Mouse (Mus musculus) lung, postnatal 0 days (tissue): ENCODE data around the gene Kif5a. TPM values are rescaled to one million over a fixed set of nuclear protein-coding genes. Genes with fewer than 3 reads are reported as not detected.

ENCODE experiments used
- ATAC-seq: fragments of 200-750 bp; cut with Nextera tagmentation; 2 replicates; pipeline ENCODE4 v1.8.0; 2017; ENCODE audit warnings: moderate library complexity
- DNase-seq: peaks from one replicate; pipeline ENCODE4 v3.0.0-alpha.2; 2016; ENCODE audit warnings: low spot score
- H3K27ac ChIP-seq: fragments of 300-500 bp; sonication (generic); 2 replicates; pipeline ENCODE4 v1.5.1; 2014; ENCODE audit warnings: antibody characterized with exemption, mild to moderate bottlenecking, low read length, mixed read lengths
- H3K27me3 ChIP-seq: fragments of 300-500 bp; sonication (generic); replicated peaks from 2 replicates; pipeline ENCODE4 v1.6.1; 2014; ENCODE audit warnings: low read length, mixed read lengths; ENCODE audit not compliant: insufficient read depth
- H3K36me3 ChIP-seq: fragments of 300-500 bp; sonication (generic); 2 replicates; pipeline ENCODE4 v1.6.1; 2014; ENCODE audit warnings: low read length, mixed read lengths; ENCODE audit not compliant: insufficient read depth
- H3K4me1 ChIP-seq: fragments of 300-500 bp; sonication (generic); 2 replicates; pipeline ENCODE4 v1.6.1; 2014; ENCODE audit warnings: antibody characterized with exemption, low read depth, low read length, mixed read lengths; ENCODE audit not compliant: insufficient read depth
- H3K4me2 ChIP-seq: fragments of 300-500 bp; sonication (generic); replicated peaks from 2 replicates; pipeline ENCODE4 v1.6.1; 2014; ENCODE audit warnings: low read depth, mild to moderate bottlenecking, low read length, moderate library complexity, mixed read lengths
- H3K4me3 ChIP-seq: fragments of 300-500 bp; sonication (generic); 2 replicates; pipeline ENCODE4 v1.5.1; 2014; ENCODE audit warnings: low read depth, low read length
- H3K9ac ChIP-seq: fragments of 300-500 bp; sonication (generic); replicated peaks from 2 replicates; pipeline ENCODE4 v1.6.1; 2014; ENCODE audit warnings: low read depth, mild to moderate bottlenecking
- H3K9me3 ChIP-seq: fragments of 300-500 bp; sonication (generic); 2 replicates; pipeline ENCODE4 v1.6.1; 2016; ENCODE audit warnings: low read length, mixed read lengths
- CTCF ChIP-seq: IDR thresholded peaks from 2 replicates; pipeline ENCODE4 v1.5.1; 2016; ENCODE audit warnings: antibody characterized with exemption, mild to moderate bottlenecking
- EP300 ChIP-seq: IDR thresholded peaks from 2 replicates; pipeline ENCODE4 v1.6.1; 2016; ENCODE audit warnings: antibody characterized with exemption, mild to moderate bottlenecking, control low read depth
- WGBS: fragments of 180-500 bp; shearing (Covaris S2); extraction: QIAGEN DNeasy Blood & Tissue Kit; methylation state at CpG from one replicate; pipeline ENCODE4 v1.1.7; 2014; 5-methylcytosine and 5-hydroxymethylcytosine counted together
- polyA plus RNA-seq: library from polyadenylated mRNA; unstranded; fragments of >200 nt; fragmentation: Nextera tagmentation; extraction: Ambion mirVana; gene quantifications from 2 replicates; pipeline ENCODE4 v1.2.1, GENCODE M21; 2015

Kif5a gene
- polyA plus RNA-seq, 1 experiment from 2014 or later: 0.12 TPM

DNA sequence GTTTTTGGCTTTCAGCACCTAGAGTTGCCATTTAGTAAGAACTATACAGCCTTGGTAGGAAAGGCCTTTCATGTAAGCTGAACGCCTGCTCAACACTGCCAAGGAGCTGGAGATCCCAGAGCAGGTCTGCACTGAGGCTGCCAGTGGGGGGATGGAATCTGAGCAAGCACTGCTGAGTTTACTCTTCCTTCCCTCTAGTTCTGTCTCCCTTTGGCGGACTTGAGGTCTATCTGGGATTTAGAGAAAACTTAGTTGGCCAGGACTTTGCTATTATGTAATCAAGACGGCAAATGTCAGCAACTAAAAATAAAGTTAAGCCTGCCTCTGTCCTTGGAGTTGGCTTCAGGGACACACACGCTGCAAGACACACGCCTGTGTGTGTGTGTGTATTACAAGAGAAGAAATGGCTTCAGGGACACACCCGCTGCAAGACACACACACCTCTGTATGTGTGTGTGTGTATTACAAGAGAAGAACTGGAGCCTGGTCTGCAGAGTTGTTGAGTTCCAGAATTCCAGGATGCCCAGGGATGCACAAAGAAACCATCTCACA is 29.9 kb upstream of the Kif5a start:
- no peak overlapping the region for H3K27ac ChIP-seq
- H3K9ac ChIP-seq: no peak overlapping the region
- ATAC-seq (no peak), DNase-seq (peak; percentile 78)
- no peaks in the 10 kb centered on the region for H3K27me3 ChIP-seq
- TF ChIP-seq EP300: no peak
- no peak for TF ChIP-seq CTCF
- H3K9me3 ChIP-seq: no peaks in the 10 kb centered on the region
- H3K36me3 ChIP-seq: peaks cover 22% of the 10 kb centered on the region
- H3K4me2 ChIP-seq: no peak overlapping the region
- WGBS: 57% methylated on average over 6 of the region's 6 CpGs
- no peak overlapping the region for H3K4me3 ChIP-seq
- peaks cover 15% of the 10 kb centered on the region for H3K4me1 ChIP-seq

DNA sequence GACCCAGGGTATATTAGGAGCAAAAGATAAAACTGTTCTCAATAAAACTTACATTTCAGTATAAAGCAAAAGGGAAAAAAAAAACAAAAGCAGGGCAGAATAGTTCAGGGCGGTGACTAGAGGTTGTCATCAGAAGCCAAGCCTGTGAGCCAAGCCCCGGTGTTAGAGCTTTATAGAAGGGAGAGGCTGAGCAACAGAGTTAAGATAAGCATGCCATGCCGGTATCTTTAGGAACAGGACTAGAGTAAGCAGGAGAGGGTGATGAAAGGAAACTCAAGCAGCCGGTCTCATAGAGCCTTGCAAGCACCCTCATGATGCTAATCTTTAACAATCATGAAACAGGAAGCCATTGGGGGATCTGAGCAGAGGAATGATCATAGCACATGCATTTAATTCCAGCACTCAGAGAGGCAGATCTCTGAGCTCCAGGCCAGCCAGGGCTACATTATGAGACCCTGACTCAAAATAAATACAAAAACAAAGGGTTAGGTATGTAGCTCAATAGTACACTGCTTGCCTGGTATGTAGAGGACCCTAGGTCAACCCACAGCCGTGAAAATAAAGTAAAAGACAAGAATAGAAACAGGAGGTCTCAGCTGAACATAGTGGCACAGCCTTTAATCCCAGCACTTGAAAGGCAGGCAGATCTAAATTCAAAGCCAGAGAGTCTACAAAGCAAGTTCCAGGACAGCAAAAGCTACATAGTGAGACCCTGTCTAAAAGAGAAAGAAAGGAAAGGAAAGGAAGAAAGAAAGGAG is 28.9 kb upstream of the Kif5a start:
- H3K4me3 ChIP-seq: peak overlapping the region; percentile 74
- 0 out of 2 replicates have a peak overlapping the region, but pooled peaks have one; percentile 0 for H3K9ac ChIP-seq
- H3K27ac ChIP-seq: no peak overlapping the region
- TF ChIP-seq CTCF (no peak), EP300 (no peak)
- ATAC-seq (no peak), DNase-seq (peak; percentile 12)
- H3K4me2 ChIP-seq: peak overlapping the region; percentile 69
- peaks cover 22% of the 10 kb centered on the region for H3K36me3 ChIP-seq
- WGBS: 15% methylated on average over 5 of the region's 5 CpGs
- peaks cover 23% of the 10 kb centered on the region for H3K4me1 ChIP-seq
- no peaks in the 10 kb centered on the region for H3K27me3 ChIP-seq
- H3K9me3 ChIP-seq: no peaks in the 10 kb centered on the region

GRCm38 (mm10) chr10:127290930-127291880 is 28.1 kb upstream of the Kif5a start:
- Histone ChIP-seq H3K9ac (peak overlapping the region; percentile 61), H3K9me3 (no peaks in the 10 kb centered on the region), H3K27ac (peak overlapping the region; percentile 88), H3K36me3 (peaks cover 21% of the 10 kb centered on the region; the same call in 1 of the 2 replicates), H3K4me1 (peaks cover 24% of the 10 kb centered on the region), H3K27me3 (no peaks in the 10 kb centered on the region), H3K4me2 (peak overlapping the region; percentile 69), H3K4me3 (peak overlapping the region; percentile 74)
- peak; percentile 12 for ATAC-seq
- no peak for TF ChIP-seq CTCF
- no peak; the same call in 1 of the 2 replicates for TF ChIP-seq EP300
- peak; percentile 71 for DNase-seq
- 4% methylated on average over 19 of the region's 19 CpGs for WGBS

DNA sequence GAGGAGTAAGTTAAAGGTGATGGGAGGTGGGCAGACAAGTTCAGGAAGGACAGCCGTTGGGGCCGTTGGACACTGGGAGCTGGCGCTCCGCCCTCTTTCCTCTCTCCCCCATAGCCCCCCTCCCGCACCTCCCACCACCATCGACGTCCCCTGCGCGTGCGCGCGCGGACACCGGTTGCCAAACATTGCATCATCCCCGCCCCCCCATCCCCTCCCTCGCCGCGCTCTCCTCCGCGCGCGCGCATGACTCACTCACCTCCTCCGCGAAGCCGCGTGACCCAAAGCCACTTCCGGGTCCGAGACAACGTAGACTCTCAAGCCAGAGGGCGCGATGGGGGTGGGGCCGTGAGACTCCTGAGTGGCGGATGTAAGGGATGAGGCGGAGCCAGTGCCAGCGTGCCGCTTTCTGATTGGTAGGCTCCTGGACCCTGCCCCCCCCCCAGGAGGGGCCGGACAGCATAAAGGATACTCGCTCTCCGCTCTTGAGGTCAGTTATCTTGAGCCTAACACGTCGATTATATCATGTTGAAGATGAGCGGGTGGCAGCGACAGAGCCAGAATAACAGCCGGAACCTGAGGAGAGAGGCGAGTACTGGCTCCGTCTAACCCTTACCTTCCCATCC is 27.3 kb upstream of the Kif5a start:
- H3K4me1 ChIP-seq: peaks cover 24% of the 10 kb centered on the region
- 1% methylated on average over 38 of the region's 47 CpGs for WGBS
- DNase-seq: peak; percentile 100

DNA sequence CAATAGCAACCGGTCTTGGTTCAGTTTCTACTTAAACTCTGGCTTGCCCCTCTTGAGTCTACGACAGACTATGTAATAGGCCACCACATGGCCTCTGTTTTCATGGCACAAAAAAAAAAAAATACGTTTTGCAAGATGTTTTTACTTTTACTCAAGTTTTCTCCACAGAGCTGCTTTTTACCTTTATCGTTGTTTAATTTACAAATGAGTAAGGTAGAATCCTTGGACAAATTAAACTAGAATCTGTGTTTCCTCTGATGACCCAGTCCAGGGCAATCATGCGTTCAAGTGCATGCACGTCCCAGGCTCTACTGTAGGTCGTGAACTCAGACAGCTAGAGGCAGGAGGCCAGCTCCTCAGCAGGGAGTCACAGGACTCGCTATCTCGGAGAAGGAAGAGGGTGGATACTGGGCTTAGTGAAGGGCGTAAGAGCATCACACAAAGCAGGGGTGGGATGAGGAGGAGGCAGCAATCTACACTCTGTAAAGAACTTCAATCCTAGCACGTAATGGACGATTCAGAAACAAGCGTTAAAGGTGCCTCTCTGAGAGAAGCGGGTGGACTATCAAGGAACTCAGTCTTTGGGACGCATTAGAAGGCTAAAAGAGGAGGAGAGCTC is 26.5 kb upstream of the Kif5a start:
- peak; percentile 3; the same call in 1 of the 2 replicates for ATAC-seq
- Histone ChIP-seq H3K4me1 (peaks cover 24% of the 10 kb centered on the region), H3K4me3 (peak overlapping the region; percentile 74), H3K9me3 (no peaks in the 10 kb centered on the region), H3K9ac (peak overlapping the region; percentile 68), H3K27ac (peak overlapping the region; percentile 97), H3K27me3 (no peaks in the 10 kb centered on the region), H3K4me2 (peak overlapping the region; percentile 65), H3K36me3 (peaks cover 19% of the 10 kb centered on the region; the same call in 1 of the 2 replicates)
- peak; percentile 78 for DNase-seq
- TF ChIP-seq CTCF (no peak), EP300 (no peak)
- 2% methylated on average over 15 of the region's 15 CpGs for WGBS

More for the DNA sequence above, 27.3 kb upstream of the Kif5a start:
- peak overlapping the region; percentile 74 for H3K4me3 ChIP-seq
- H3K36me3 ChIP-seq: peaks cover 19% of the 10 kb centered on the region; the same call in 1 of the 2 replicates
- no peaks in the 10 kb centered on the region for H3K27me3 ChIP-seq
- H3K4me2 ChIP-seq: peak overlapping the region; percentile 69
- peak overlapping the region; percentile 97 for H3K27ac ChIP-seq
- peak; percentile 89 for ATAC-seq
- no peaks in the 10 kb centered on the region for H3K9me3 ChIP-seq
- H3K9ac ChIP-seq: peak overlapping the region; percentile 61
- TF ChIP-seq EP300: peak; percentile 76; the same call in 1 of the 2 replicates
- TF ChIP-seq CTCF: no peak
